Mouse (Mus musculus) megakaryocyte, adult 5-6 weeks (primary cell): ENCODE measurements around the gene Tas2r131. TPM values are rescaled to one million over a fixed set of nuclear protein-coding genes. Genes with fewer than 3 reads are reported as not detected.
"Not testable (repeated sequence)": the region's sequence is repeated elsewhere in the genome, so short reads cannot be mapped to it uniquely, and the experiment has no call there.

Experiments used
- ATAC-seq: 2 replicates; pipeline ENCODE4 v1.8.0; 2016; ENCODE audit warnings: mild to moderate bottlenecking, inconsistent platforms; ENCODE audit not compliant: poor library complexity, severe bottlenecking
- total RNA-seq, 2 experiments: library from RNA; stranded (forward) in 1 of 2; stranded (reverse) in 1 of 2; fragments of 153-499, 151-499 nt in 1 of 2; fragments of 221-1000, 200-1000 nt in 1 of 2; gene quantifications; 2 replicates each; pipeline versions ENCODE4 v1.2.3 to v1.2.4; 2015 to 2017

Tas2r131 gene
- total RNA-seq (2015) (not detected in 2 replicates), total RNA-seq (2017) (not detected in 2 replicates)

GRCm38 (mm10) chr6:132957819-132958218, at the start of gene Tas2r131:
Tas2r131 (minus strand) TSS chr6:132957919.
- ATAC-seq, result no peak

GRCm38 (mm10) chr6:132980865-132981264, 23.1 kb upstream of the Tas2r131 start, which contains the start of gene Tas2r109:
Tas2r109 (minus strand) TSS chr6:132980965.
- ATAC-seq, result no peak

DNA sequence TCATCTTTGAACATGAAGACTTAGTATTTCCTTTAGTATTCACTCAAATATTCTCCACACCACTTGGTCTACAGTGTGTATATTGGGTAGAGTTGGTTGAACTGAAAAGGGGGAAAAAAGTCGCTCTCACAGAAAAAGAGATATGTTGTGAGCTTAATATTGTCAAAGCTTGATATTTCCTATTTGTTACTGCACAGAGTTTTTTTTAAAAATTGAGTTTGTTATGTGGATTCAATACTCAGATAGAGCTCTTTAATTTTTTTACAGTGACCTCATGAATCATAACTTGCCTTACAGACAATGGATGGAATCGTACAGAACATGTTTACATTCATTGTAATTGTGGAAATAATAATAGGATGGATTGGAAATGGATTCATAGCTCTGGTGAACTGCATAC, 6.9 kb downstream of the Tas2r131 start, which contains the start of gene Tas2r129:
Gene Tas2r129 (plus strand): TSS at position 301 of the 400 bp plus-strand sequence.
- no peak for ATAC-seq

DNA sequence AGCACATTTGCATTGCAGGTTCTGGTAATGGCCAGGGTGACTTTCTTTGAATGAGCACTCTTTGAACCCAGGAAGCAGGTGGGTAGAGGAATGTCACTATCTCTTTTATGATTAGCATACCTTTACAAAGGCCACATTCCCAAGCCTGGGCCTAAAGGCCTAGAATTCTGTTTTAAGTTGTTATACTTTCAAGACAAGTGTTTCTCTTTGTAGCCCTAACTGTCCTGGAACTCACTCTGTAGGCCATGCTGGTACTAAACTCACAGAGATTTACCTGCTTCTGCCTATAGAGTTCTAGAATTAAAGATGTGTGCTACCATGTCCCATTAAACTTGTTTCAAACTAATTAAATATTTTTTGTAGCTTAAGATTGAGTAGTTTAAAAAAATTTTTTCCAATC, 16.3 kb downstream of the Tas2r131 start:
- ATAC-seq, result not testable (repeated sequence)

DNA sequence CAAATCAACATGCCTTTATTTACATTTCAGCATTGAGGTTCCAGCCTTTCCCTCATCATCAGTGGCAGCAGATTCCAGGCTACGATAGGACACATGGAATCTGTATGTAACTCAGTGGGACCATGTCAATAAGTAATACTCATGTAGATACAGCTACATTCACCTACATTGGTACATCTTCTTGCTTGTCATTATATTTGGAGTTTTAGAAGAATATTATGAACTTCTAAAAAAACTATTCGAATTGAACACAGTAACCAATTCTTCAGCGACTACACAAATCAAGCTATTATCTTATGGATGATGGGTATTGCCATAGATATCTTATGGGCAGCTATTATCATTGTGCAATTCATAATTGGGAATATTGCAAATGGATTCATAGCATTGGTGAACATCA, 48.4 kb downstream of the Tas2r131 start, which contains the start of gene Tas2r125:
Gene Tas2r125 (plus strand): TSS at position 301 of the 400 bp plus-strand sequence.
- no peak for ATAC-seq

Other genes with a start within 250 kb of the Tas2r131 start
- gene Tas2r122, start 246.0 kb downstream of the Tas2r131 start, total RNA-seq (2015), result not detected in 2 replicates
- gene Tas2r122, start 246.0 kb downstream of the Tas2r131 start, total RNA-seq (2017), result not detected in 2 replicates
- not detected in 2 replicates for gene Tas2r115, start 219.9 kb downstream of the Tas2r131 start, total RNA-seq (2015)
- not detected in 2 replicates for gene Tas2r115, start 219.9 kb downstream of the Tas2r131 start, total RNA-seq (2017)
- gene Tas2r124, start 203.2 kb downstream of the Tas2r131 start, total RNA-seq (2015), result not detected in 2 replicates
- gene Tas2r124, start 203.2 kb downstream of the Tas2r131 start, total RNA-seq (2017), result not detected in 2 replicates
- not detected in 2 replicates for gene Tas2r102, start 195.8 kb downstream of the Tas2r131 start, total RNA-seq (2015)
- not detected in 2 replicates for gene Tas2r102, start 195.8 kb downstream of the Tas2r131 start, total RNA-seq (2017)
- gene Tas2r136, start 179.8 kb downstream of the Tas2r131 start, total RNA-seq (2015), result not detected in 2 replicates
- not detected in 2 replicates for gene Tas2r136, start 179.8 kb downstream of the Tas2r131 start, total RNA-seq (2017)
- gene Tas2r117, start 155.1 kb downstream of the Tas2r131 start, total RNA-seq (2015), result not detected in 2 replicates
- not detected in 2 replicates for gene Tas2r117, start 155.1 kb downstream of the Tas2r131 start, total RNA-seq (2017)
- gene Tas2r123, start 110.8 kb downstream of the Tas2r131 start, total RNA-seq (2015), result not detected in 2 replicates
- not detected in 2 replicates for gene Tas2r123, start 110.8 kb downstream of the Tas2r131 start, total RNA-seq (2017)
- gene Tas2r116, start 102.5 kb downstream of the Tas2r131 start, total RNA-seq (2015), result not detected in 2 replicates
- not detected in 2 replicates for gene Tas2r116, start 102.5 kb downstream of the Tas2r131 start, total RNA-seq (2017)
- not detected in 2 replicates for gene Tas2r110, start 89.9 kb downstream of the Tas2r131 start, total RNA-seq (2015)
- not detected in 2 replicates for gene Tas2r110, start 89.9 kb downstream of the Tas2r131 start, total RNA-seq (2017)
- gene Tas2r113, start 64.9 kb downstream of the Tas2r131 start, total RNA-seq (2015), result not detected in 2 replicates
- gene Tas2r113, start 64.9 kb downstream of the Tas2r131 start, total RNA-seq (2017), result not detected in 2 replicates
- gene Tas2r125, start 48.3 kb downstream of the Tas2r131 start, total RNA-seq (2015), result not detected in 2 replicates
- not detected in 2 replicates for gene Tas2r125, start 48.3 kb downstream of the Tas2r131 start, total RNA-seq (2017)
- not detected in 2 replicates for gene Tas2r129, start 6.8 kb downstream of the Tas2r131 start, total RNA-seq (2015)
- gene Tas2r129, start 6.8 kb downstream of the Tas2r131 start, total RNA-seq (2017), result not detected in 2 replicates
- gene Tas2r109, start 23.0 kb upstream of the Tas2r131 start, total RNA-seq (2015), result not detected in 2 replicates
- gene Tas2r109, start 23.0 kb upstream of the Tas2r131 start, total RNA-seq (2017), result not detected in 2 replicates
- not detected in 2 replicates for gene Tas2r103, start 79.2 kb upstream of the Tas2r131 start, total RNA-seq (2015)
- not detected in 2 replicates for gene Tas2r103, start 79.2 kb upstream of the Tas2r131 start, total RNA-seq (2017)
- not detected in 2 replicates for gene Tas2r140, start 97.9 kb upstream of the Tas2r131 start, total RNA-seq (2015)
- gene Tas2r140, start 97.9 kb upstream of the Tas2r131 start, total RNA-seq (2017), result not detected in 2 replicates
- 30.6 and 42.4 TPM in 2 replicates for gene Smim10l1, start 147.0 kb upstream of the Tas2r131 start, total RNA-seq (2015)
- gene Smim10l1, start 147.0 kb upstream of the Tas2r131 start, total RNA-seq (2017), result 66.5 and 67.9 TPM in 2 replicates